Mouse (Mus musculus) myocyte (in vitro differentiated cells): ENCODE results near the gene Lsr.

Source experiments
- CEBPB ChIP-seq: IDR thresholded peaks from 2 replicates; pipeline ENCODE4 v1.6.1; 2011; ENCODE audit warnings: mild to moderate bottlenecking, moderate library complexity; ENCODE audit not compliant: poor library complexity, insufficient read depth, severe bottlenecking
- E2F4 ChIP-seq: IDR thresholded peaks from one replicate; pipeline ENCODE4 v1.6.1; 2011; ENCODE audit warnings: mild to moderate bottlenecking, control low read depth, moderate library complexity; ENCODE audit not compliant: insufficient read depth
- POLR2A ChIP-seq: IDR thresholded peaks from one replicate; pipeline ENCODE4 v1.6.1; 2011; ENCODE audit warnings: low read depth, mild to moderate bottlenecking, control low read depth, moderate library complexity; ENCODE audit not compliant: insufficient read length
- TCF3 ChIP-seq: IDR thresholded peaks from one replicate; pipeline ENCODE4 v1.6.1; 2011; ENCODE audit warnings: low read depth, control low read depth; ENCODE audit not compliant: insufficient read length
- USF1 ChIP-seq: IDR thresholded peaks from one replicate; pipeline ENCODE4 v1.6.1; 2011; ENCODE audit warnings: low read depth, mild to moderate bottlenecking, control low read depth, moderate library complexity

DNA sequence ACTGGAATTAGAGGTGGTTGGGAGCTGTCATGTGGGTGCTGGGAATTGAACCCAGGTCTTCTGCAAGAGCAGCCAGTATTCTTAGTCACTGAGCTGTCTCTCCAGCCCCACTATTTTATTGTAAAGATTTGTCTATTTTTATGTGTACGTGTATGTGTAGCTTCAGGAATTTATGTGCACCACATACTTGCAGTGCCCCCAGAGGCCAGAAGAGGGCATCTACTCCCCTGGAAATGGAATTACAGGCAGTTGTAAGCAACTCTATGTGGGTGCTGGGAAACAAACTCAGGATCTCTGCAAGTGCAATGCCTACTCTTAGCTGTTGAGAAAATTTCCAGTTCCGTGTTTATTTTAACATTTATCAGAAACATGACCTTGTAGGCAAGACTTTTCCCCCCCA, 23.2 kb upstream of the Lsr start:
- TF ChIP-seq USF1 (no peak), POLR2A (no peak), E2F4 (no peak), TCF3 (no peak), CEBPB (no peak)
